Mouse (Mus musculus) ovary, adult 18-20 months (tissue): Measurements from ENCODE around the gene Ccdc62.

Experiments used
- DNase-seq: peaks from one replicate; pipeline ENCODE4 v3.0.0; 2022; ENCODE audit warnings: low spot score, mixed read lengths

The Ccdc62 gene

DNA sequence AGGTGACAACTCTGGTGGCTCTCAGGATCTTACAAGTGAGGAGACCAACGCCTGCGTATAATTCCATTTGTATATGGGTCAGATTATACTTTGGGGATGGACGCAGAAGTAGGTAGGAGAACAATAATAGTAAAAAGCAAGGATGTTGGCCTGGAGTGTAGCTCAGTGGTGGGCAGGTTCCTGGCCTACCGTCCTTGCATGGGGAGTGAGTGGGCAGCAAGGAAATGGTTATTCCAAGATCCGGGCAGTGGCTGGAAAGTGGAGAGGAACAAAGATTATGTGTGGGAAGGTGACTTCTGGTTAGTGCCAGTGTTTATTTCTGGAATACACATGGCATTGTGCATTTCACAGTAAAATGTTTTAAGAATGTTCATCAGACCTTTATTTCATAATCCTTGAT, 5.5 kb downstream of the Ccdc62 start:
- no peak for DNase-seq

DNA sequence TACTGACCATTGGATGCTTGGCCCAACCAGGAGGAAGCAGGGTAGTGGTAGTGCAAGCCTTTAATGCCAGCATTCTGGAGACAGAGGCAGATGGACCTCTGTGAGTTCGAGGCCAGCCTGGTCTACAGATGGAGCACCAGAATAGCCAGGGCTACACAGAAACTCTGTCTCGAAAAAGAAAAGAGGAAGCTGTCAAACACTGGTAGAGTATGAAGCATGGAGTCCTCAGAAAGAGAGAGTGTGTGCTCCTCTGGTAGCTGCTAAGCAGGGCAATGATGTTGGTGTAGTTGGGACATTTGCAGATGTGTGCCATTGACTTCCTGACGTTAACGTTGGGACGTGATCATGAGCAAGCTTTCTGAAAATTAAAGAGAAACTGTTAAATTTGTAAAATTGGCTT, 8.0 kb downstream of the Ccdc62 start:
- no peak for DNase-seq

DNA sequence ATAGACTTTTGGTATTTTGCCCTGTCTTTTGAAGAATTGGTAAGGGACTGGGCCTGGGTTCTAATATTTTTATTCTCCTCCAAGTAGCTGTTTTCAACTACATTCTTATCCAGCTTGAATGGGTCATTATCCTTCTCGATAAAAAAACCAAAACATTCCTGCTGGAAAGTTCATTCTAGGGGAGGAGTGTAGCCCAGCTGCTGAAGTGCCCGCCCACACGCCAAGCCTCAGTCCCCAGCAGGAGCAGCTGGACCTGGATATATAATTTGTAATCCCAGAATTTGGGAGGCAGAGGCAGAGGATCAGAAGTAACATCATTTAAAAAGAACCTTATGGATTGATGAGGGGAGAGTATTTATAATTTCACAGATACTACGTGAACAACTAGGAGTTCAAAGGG, 16.1 kb downstream of the Ccdc62 start:
- DNase-seq, result no peak

DNA sequence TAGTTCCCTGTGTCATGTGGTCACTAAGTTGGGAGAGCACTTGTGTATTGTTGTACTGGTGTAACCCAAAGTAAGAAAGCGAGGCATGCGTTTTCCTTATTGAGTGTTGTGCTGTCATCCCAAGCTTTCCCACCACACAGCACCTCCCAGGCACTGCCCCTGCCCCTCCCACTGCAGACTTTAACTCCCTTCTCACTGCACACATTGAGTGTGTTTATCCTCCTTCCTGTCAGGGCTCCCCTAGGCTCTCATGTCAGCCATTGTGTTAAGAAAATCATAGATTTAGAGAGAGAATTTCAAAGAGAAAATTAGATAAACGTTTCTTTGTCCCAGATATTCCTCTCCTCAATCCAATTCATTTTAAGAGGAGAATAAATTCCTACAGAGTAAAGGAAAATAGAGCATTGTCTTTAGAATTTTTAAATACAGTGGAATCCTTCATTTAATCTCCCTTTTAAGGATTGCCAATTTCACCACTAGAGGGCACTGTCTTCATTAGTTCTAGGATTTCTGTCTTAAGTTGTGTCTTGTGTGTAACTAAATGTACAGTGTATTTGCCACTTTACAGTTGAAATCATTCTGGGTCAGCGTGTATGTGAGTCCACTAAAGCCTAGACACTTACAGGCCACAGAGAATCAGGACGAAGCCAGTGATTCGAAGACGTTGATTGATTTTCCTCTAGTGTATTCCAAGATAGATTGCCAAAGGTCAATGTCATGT, 16.7 kb downstream of the Ccdc62 start:
- no peak for DNase-seq

- DNase-seq, result no peak
Measured at GRCm38 (mm10) chr5:123952365-123953045, 22.0 kb downstream of the Ccdc62 start.

- no peak for DNase-seq
Measured at GRCm38 (mm10) chr5:123957213-123957612, 26.7 kb downstream of the Ccdc62 start.

DNA sequence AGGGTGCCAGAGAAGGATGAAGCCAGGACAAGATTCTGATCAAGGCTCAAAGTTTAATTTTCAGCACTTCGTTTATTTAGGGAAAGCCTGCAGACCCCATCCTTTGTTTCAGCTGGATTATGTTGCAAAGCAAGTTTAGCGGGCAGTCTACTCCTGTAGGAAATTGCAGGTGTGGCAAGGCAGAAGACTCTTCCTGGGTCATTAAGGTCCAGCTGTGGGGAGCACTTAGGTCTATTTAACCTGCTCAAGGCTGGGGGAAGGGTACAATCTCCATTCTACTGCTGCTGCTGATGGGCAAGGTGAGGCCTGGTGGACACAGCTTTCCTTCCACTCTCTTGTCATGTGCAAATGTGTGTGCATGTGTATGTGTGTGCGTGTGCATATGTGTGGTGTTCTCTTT, 28.5 kb downstream of the Ccdc62 start:
- DNase-seq, result no peak

- DNase-seq, result no peak
Measured at GRCm38 (mm10) chr5:123960129-123960528, 29.6 kb downstream of the Ccdc62 start.

GRCm38 (mm10) chr5:123961046-123961445, 30.6 kb downstream of the Ccdc62 start:
- no peak for DNase-seq

DNA sequence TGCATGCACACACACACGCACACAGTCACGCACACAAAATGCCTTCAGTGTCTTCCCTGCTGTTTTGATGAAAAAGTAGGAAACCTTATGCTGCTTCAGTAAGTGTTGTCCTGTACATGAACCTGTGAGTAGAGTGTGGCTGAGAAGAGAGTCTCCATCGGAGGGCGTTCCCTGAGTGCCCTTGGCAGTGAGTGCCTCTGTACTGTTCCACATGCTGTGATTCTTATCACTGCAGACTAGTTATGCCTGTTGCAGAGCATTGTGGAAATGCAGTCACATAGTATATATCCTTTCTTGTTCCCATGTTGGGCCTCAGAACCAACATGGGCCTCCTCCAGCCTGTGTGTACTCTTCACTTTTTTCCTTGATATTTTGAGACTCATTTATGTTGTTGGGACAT, 33.7 kb downstream of the Ccdc62 start:
- no peak for DNase-seq

GRCm38 (mm10) chr5:123966759-123967158, 36.3 kb downstream of the Ccdc62 start:
- DNase-seq, result no peak

DNA sequence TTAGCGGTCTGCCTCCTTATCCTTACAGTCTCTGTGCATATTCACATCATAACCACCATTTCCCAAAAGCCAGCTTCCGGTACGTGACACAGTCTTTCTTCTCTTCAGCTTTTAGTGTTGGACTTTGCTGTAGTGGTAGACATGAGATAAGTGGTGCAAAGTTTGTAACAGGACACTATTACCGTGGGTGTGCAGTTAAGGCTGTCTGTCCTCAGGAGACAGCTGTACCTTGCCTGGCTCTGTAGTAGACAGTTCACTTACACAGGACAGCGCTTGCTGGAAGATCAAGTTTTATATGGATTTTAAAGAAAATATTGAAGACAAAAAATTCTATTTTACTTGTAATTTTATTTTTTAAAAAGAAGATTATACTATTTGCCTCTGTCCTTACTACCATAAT, 38.0 kb downstream of the Ccdc62 start:
- DNase-seq, result no peak

GRCm38 (mm10) chr5:123969216-123969615, 38.7 kb downstream of the Ccdc62 start:
- no peak for DNase-seq

- no peak for DNase-seq
Measured at GRCm38 (mm10) chr5:123970576-123970975, 40.1 kb downstream of the Ccdc62 start.

DNA sequence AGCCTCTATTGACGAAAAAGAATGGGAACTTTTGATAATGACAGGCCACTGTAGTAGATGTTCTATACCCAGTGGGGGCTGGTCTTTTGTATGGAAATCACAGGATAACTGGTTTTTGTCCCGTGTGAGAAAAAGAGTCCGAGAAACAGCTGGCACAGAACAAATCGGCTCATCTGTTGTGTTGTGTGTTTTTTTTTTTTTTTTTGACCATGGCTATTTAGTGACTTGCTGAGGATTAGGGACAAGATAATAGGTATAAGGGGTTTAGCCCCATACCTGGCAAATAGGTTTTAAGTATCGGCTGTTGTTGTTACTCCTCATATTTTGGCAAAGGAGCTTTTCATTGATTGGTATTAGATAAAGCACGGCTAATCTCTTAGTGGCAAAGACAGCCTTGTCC, 42.0 kb downstream of the Ccdc62 start:
- no peak for DNase-seq

DNA sequence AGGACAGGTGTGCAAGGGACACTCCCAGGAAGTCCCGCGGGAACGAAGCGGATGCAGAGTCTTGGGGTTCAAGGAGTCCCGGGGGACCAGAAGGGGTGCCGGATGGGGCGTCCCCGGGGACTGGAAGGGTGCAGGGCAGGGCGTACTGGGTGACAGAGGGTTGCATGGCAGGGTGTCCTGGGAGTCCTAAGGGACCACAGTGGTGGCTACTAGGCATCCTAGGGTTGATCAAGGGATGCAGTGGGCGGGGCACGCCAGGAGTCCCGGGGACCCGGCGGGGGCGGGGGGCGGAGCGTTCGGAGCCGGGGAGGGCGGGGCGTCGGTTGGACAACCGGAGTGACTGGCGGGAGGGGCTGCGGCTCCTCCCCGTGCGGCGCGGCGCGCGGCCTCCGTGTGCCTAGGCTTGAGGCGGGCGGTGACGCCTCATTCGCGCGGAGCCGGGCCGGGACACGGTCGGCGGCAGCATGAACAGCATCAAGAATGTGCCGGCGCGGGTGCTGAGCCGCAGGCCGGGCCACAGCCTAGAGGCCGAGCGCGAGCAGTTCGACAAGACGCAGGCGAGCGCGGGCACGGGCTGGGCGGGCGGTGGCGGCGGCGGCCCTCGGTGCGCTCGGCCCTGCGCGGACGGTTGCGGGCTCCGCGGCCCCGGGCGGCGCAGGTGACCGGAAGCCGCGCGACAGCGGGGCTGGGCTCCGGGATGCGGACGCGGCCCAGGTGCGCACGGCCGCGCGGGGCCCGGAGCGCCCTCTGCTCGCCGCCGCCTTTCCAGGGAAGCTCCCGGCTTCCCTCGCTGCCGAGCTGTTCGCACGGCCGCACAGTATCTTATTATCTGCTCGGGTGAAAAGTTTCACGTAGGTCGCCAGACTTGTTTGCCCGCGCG, 43.1 kb downstream of the Ccdc62 start, which contains the start of gene Hip1r:
Gene Hip1r, plus strand, starts transcription at position 330 of the 880 bp plus-strand sequence.
- peak; percentile 65 for DNase-seq

GRCm38 (mm10) chr5:123974179-123974485, 43.7 kb downstream of the Ccdc62 start:
- DNase-seq, result no peak

- no peak for DNase-seq
Measured at GRCm38 (mm10) chr5:123974616-123975111, 44.2 kb downstream of the Ccdc62 start.

DNA sequence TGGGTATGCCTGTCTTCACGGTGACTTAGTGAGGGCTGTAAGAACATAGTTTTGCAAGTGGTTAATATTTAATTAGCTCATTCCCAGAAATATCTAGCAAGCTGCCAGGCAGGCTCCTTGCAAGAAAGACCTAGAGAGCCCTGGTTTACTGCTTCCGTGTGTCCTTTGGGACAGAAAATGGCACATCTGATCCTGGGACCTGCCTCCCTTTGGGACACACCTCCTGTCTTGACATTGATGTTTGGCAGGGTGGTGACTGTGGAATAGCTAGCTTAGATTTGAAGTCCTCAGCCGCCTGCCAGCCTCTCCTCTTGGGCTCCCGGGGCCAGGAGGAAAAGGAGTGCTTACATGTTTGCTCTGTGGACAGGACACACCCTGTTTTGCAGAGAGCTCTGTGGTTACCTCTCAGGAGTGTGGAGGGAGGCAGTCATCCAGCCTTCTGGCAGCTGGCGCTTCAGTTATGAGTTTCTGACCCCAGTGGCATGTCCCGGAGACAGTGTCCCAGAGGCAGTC, 45.2 kb downstream of the Ccdc62 start:
- DNase-seq, result no peak

DNA sequence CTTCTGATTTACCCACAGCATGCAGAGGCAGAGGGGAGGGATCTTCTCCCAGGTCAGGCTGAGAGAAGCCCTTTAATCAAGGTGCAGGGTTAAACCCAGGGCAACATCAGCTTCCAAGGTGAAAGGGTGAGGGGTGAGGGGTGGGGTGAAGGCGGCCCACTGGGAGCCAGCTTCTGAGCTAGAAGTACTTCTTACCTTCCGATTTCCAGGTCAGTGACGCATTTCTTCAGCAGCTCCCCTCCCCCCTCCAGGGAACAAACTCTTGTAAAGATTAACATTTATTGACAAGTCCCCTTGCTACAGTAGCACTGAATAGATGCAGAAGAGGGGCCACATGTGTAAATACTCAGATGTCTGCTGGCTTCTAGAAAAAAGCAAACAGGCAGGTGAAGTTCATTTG, 46.8 kb downstream of the Ccdc62 start:
- DNase-seq, result no peak

DNA sequence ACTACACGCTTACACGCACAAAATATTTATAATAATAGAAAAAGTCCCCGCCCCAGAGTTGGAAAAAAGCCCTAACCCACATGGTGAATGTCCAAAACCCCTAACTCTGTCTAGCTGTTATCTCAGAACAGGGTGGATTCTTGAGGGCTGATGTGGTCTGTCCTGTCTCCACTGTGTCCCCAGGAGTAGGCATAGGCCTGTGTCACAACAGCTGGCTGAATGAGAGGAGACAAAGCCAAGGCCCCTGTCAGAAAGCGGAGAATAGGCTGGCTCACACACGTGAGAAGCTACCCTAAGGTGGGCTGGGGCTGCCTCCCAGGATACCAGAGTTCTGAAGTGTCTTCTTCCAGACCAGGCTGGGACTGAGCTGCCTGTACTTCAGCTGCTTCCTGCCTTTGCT, 47.7 kb downstream of the Ccdc62 start:
- no peak for DNase-seq

- DNase-seq, result no peak
Measured at GRCm38 (mm10) chr5:123979221-123979979, 48.9 kb downstream of the Ccdc62 start.
